Mouse (Mus musculus) CH12.LX (cell line): Measurements from ENCODE around the gene Ccdc151. TPM values are rescaled to one million over a fixed set of nuclear protein-coding genes. Genes with fewer than 3 reads are reported as not detected.

Experiments used
- DNase-seq: peaks from one replicate; pipeline ENCODE4 v3.0.0-alpha.2; 2013; ENCODE audit errors: extremely low read depth
- H3K27ac ChIP-seq: 2 replicates; pipeline ENCODE4 v1.5.1; 2012; ENCODE audit warnings: low read depth, mild to moderate bottlenecking, control low read depth, moderate library complexity; ENCODE audit not compliant: insufficient read depth
- H3K27me3 ChIP-seq: replicated peaks from 2 replicates; pipeline ENCODE3; 2012; ENCODE audit warnings: inconsistent platforms
- H3K36me3 ChIP-seq, 2 experiments: replicated peaks in 1 of 2; 2 replicates each; pipeline versions ENCODE3 to v1.6.1; 2012; ENCODE audit warnings: inconsistent platforms in 1 of 2, low read length in 1 of 2, mild to moderate bottlenecking in 1 of 2, mixed read lengths in 1 of 2, moderate library complexity in 1 of 2; ENCODE audit not compliant: control insufficient read depth in 1 of 2, insufficient read depth in 1 of 2
- H3K4me1 ChIP-seq, 2 experiments: 2 replicates each; pipeline ENCODE4 v1.6.1; 2012; ENCODE audit warnings: inconsistent platforms in 1 of 2, moderate library complexity in 1 of 2; ENCODE audit not compliant: insufficient read depth in 2 of 2, control insufficient read depth in 1 of 2
- H3K4me2 ChIP-seq: 2 replicates; pipeline ENCODE4 v1.6.1; 2012; ENCODE audit warnings: low read depth, mild to moderate bottlenecking, control low read depth; ENCODE audit not compliant: poor library complexity, insufficient read depth, severe bottlenecking
- H3K4me3 ChIP-seq, 3 experiments: fragments of 150-350 bp in 1 of 3; sonication (generic) in 1 of 3; replicated peaks in 1 of 3; 2 replicates each; pipeline versions ENCODE3 to v1.5.1; 2011 to 2012; ENCODE audit warnings: low read depth in 2 of 3, low read length in 2 of 3, mild to moderate bottlenecking in 2 of 3, moderate library complexity in 2 of 3, control low read depth in 1 of 3, improper control_type of control experiment in 1 of 3, inconsistent platforms in 1 of 3, mixed read lengths in 1 of 3; ENCODE audit not compliant: poor library complexity in 1 of 3
- H3K79me2 ChIP-seq: replicated peaks from 2 replicates; pipeline ENCODE4 v1.6.1; 2012; ENCODE audit warnings: mild to moderate bottlenecking, moderate library complexity; ENCODE audit not compliant: control insufficient read depth, poor library complexity, insufficient read depth, severe bottlenecking; ENCODE audit errors: extremely low read depth
- H3K9ac ChIP-seq: 2 replicates; pipeline ENCODE4 v1.6.1; 2012; ENCODE audit warnings: low read depth, mild to moderate bottlenecking, control low read depth, moderate library complexity; ENCODE audit not compliant: insufficient read depth
- H3K9me3 ChIP-seq: replicated peaks from 2 replicates; pipeline ENCODE3; 2012; ENCODE audit warnings: low read length, inconsistent platforms, mixed read lengths
- BHLHE40 ChIP-seq: IDR thresholded peaks from 2 replicates; pipeline ENCODE4 v1.6.1; 2011; ENCODE audit warnings: mild to moderate bottlenecking, low read depth, low read length, improper control_type of control experiment
- CHD1 ChIP-seq: IDR thresholded peaks from 2 replicates; pipeline ENCODE4 v1.6.1; 2012; ENCODE audit warnings: low read depth, low read length, improper control_type of control experiment, inconsistent platforms
- CHD2 ChIP-seq: IDR thresholded peaks from 2 replicates; pipeline ENCODE4 v1.6.1; 2011; ENCODE audit warnings: low read length, improper control_type of control experiment
- CTCF ChIP-seq, 2 experiments: IDR thresholded peaks in 1 of 2; conservative IDR thresholded peaks in 1 of 2; 2 replicates each; pipeline ENCODE4 v1.5.1; 2011 to 2012; ENCODE audit warnings: low read depth in 2 of 2, low read length in 2 of 2, improper control_type of control experiment in 1 of 2, inconsistent platforms in 1 of 2, mild to moderate bottlenecking in 1 of 2, moderate library complexity in 1 of 2
- EP300 ChIP-seq: IDR thresholded peaks from 2 replicates; pipeline ENCODE4 v1.6.1; 2011; ENCODE audit warnings: low read length, improper control_type of control experiment
- GABPA ChIP-seq: IDR thresholded peaks from 2 replicates; pipeline ENCODE4 v1.6.1; 2012; ENCODE audit warnings: low read depth, low read length, improper control_type of control experiment, inconsistent platforms; ENCODE audit not compliant: insufficient replicate concordance
- HCFC1 ChIP-seq: IDR thresholded peaks from 2 replicates; pipeline ENCODE4 v1.6.1; 2012; ENCODE audit warnings: low read depth, mild to moderate bottlenecking, inconsistent platforms, low read length, improper control_type of control experiment
- JUN ChIP-seq: IDR thresholded peaks from 2 replicates; pipeline ENCODE4 v1.6.1; 2011; ENCODE audit warnings: low read depth, mild to moderate bottlenecking, low read length, improper control_type of control experiment, moderate library complexity; ENCODE audit not compliant: insufficient read depth
- JUND ChIP-seq: conservative IDR thresholded peaks from 2 replicates; pipeline ENCODE4 v1.6.1; 2011; ENCODE audit warnings: low read depth, low read length, improper control_type of control experiment
- MEF2A ChIP-seq: IDR thresholded peaks from 2 replicates; pipeline ENCODE4 v1.6.1; 2014; ENCODE audit warnings: low read depth, mild to moderate bottlenecking, inconsistent platforms, low read length, improper control_type of control experiment, borderline replicate concordance
- MXI1 ChIP-seq: IDR thresholded peaks from 2 replicates; pipeline ENCODE4 v1.6.1; 2011; ENCODE audit warnings: mild to moderate bottlenecking, low read depth, low read length, improper control_type of control experiment
- NELFE ChIP-seq: IDR thresholded peaks from 2 replicates; pipeline ENCODE4 v1.6.1; 2011; ENCODE audit warnings: low read depth, low read length, improper control_type of control experiment
- PAX5 ChIP-seq: IDR thresholded peaks from 2 replicates; pipeline ENCODE4 v1.6.1; 2012; ENCODE audit warnings: low read length, inconsistent platforms, mixed read lengths
- POLR2AphosphoS2 ChIP-seq: IDR thresholded peaks from 2 replicates; pipeline ENCODE4 v1.6.1; 2011; ENCODE audit warnings: low read depth, low read length, improper control_type of control experiment
- RAD21 ChIP-seq: IDR thresholded peaks from 2 replicates; pipeline ENCODE4 v1.6.1; 2011; ENCODE audit warnings: low read depth, mild to moderate bottlenecking, low read length, improper control_type of control experiment, moderate library complexity
- SIN3A ChIP-seq: IDR thresholded peaks from 2 replicates; pipeline ENCODE4 v1.6.1; 2012; ENCODE audit warnings: low read length, improper control_type of control experiment, inconsistent platforms
- TCF12 ChIP-seq: IDR thresholded peaks from 2 replicates; pipeline ENCODE4 v1.6.1; 2014; ENCODE audit warnings: low read depth, mild to moderate bottlenecking, inconsistent platforms, low read length, improper control_type of control experiment
- USF2 ChIP-seq: conservative IDR thresholded peaks from 2 replicates; pipeline ENCODE4 v1.6.1; 2011; ENCODE audit warnings: low read depth, low read length, improper control_type of control experiment
- ZC3H11A ChIP-seq: IDR thresholded peaks from 2 replicates; pipeline ENCODE4 v1.6.1; 2012; ENCODE audit warnings: low read depth, mild to moderate bottlenecking, inconsistent platforms, low read length, improper control_type of control experiment
- ZMIZ1 ChIP-seq: IDR thresholded peaks from 2 replicates; pipeline ENCODE4 v1.6.1; 2012; ENCODE audit warnings: low read depth, mild to moderate bottlenecking, inconsistent platforms, low read length, improper control_type of control experiment
- dilution Hi-C: fragments of 300-500 bp; cut with MboI; formaldehyde crosslinking; loops from 2 replicates; pipeline ENCODE4 v1.14.3; 2020; ENCODE audit warnings: low sequenced_read_pairs; ENCODE audit not compliant: extremely low pct_unique_long_range_greater_than_20kb, extremely low pct_ligation_motif_present
- in situ Hi-C: fragments of 300-500 bp; cut with MboI; formaldehyde crosslinking; loops from 3 replicates; pipeline ENCODE4 v1.14.3; 2019; ENCODE audit warnings: low sequenced_read_pairs, low pct_ligation_motif_present, low pct_unique_long_range_greater_than_20kb, mixed read lengths
- polyA plus RNA-seq: library from polyadenylated mRNA; unstranded; fragments of >175 nt; gene quantifications from 2 replicates; pipeline ENCODE4 v1.2.1, GENCODE M21; 2012; ENCODE audit warnings: low read depth; ENCODE audit not compliant: insufficient read length
- total RNA-seq, 2 experiments: library from RNA; depleted of rRNA; stranded (reverse); fragments of 300-350 nt in 1 of 2; fragments of >200 nt in 1 of 2; gene quantifications; 2 replicates each; pipeline ENCODE4 v1.2.3; 2012 to 2014

Ccdc151 gene
- total and polyA plus RNA-seq, 3 experiments: 0.13 to 0.25 (median 0.16) TPM

DNA sequence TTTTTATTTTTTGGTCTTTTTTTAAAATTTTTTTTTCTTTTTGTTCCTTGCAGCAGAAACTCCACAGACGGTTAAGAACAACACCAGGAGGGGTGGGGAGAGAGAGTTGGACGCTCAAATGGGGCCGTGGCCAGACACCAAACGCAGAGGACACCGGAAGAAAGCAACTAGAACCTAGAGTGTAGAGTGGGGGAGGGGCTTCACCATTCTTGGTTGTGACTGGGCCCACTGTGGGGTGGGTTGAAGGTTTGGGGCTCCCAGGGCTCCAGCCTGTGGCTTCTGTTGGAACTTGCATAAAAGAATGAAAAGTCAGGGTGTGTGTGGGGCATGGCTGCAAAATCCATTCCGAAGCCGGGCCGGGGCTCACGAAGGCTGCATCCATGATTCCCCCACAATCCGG lies 13.8 kb upstream of the Ccdc151 start:
- no peaks in the 10 kb centered on the region for H3K79me2 ChIP-seq
- dilution Hi-C loops: no loop called here
- no peak overlapping the region for H3K27ac ChIP-seq
- DNase-seq: no peak
- no peaks in the 10 kb centered on the region for H3K9me3 ChIP-seq
- no peak overlapping the region for H3K9ac ChIP-seq
- 0 out of 4 replicates have a peak, but pooled peaks cover 0 to 2% of the 10 kb centered on the region in 2 experiments for H3K4me1 ChIP-seq
- H3K4me2 ChIP-seq: no peak overlapping the region
- TF ChIP-seq HCFC1: no peak
- no peak for TF ChIP-seq USF2
- TF ChIP-seq TCF12: no peak
- TF ChIP-seq JUN: no peak
- TF ChIP-seq RAD21: no peak
- no peak for TF ChIP-seq JUND
- TF ChIP-seq MXI1: no peak
- H3K4me3 ChIP-seq: no peak overlapping the region
- in situ Hi-C loops: no loop called here
- peaks cover 33 to 45% of the 10 kb centered on the region in 2 experiments for H3K36me3 ChIP-seq
- H3K27me3 ChIP-seq: no peaks in the 10 kb centered on the region

DNA sequence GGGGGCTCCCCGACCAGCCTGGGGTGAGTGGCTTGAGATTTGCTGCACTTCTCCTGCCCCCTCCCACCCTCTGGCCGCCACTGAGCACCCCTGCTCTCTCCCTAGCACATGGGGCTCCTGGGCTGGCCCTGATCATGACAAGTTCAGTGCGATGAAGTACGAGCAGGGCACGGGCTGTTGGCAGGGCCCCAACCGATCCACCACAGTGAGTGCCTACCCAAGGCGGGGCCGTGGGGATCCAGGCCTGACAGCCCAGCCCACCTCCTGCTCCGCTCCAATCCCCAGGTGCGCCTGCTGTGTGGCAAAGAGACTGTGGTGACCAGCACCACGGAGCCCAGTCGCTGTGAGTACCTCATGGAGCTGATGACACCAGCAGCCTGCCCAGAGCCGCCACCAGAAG lies 10.3 kb upstream of the Ccdc151 start:
- DNase-seq: no peak
- Histone ChIP-seq H3K79me2 (no peaks in the 10 kb centered on the region), H3K4me3 (no peak overlapping the region), H3K36me3 (peaks cover 67 to 80% of the 10 kb centered on the region in 2 experiments), H3K4me2 (no peak overlapping the region), H3K9ac (no peak overlapping the region), H3K9me3 (no peaks in the 10 kb centered on the region), H3K27me3 (no peaks in the 10 kb centered on the region), H3K4me1 (peaks cover 3 to 18% of the 10 kb centered on the region in 2 experiments; a peak in 3 of 4 replicates), H3K27ac (no peak overlapping the region)
- in situ Hi-C loops: no loop called here
- dilution Hi-C loops: no loop called here
- TF ChIP-seq PAX5 (no peak), SIN3A (no peak), ZC3H11A (no peak), POLR2AphosphoS2 (no peak), MEF2A (no peak), CTCF (conservative IDR thresholded peaks at IDR 0.05 in 1 of 2, IDR thresholded peaks at IDR 0.05 in 1 of 2; ENCODE audit: low read depth in 2 of 2, low read length in 2 of 2) (no peak), GABPA (no peak), EP300 (no peak), CHD1 (no peak), RAD21 (no peak), CHD2 (no peak), ZMIZ1 (no peak), NELFE (no peak), HCFC1 (no peak), BHLHE40 (no peak), TCF12 (no peak)
